Mouse (Mus musculus): Measurements from ENCODE around the gene Itpka. TPM values are rescaled to one million over a fixed set of nuclear protein-coding genes. Genes with fewer than 3 reads are reported as not detected.

Itpka gene
- polyA plus RNA-seq, 1 experiment from 2014 or later = 0.34 TPM

DNA sequence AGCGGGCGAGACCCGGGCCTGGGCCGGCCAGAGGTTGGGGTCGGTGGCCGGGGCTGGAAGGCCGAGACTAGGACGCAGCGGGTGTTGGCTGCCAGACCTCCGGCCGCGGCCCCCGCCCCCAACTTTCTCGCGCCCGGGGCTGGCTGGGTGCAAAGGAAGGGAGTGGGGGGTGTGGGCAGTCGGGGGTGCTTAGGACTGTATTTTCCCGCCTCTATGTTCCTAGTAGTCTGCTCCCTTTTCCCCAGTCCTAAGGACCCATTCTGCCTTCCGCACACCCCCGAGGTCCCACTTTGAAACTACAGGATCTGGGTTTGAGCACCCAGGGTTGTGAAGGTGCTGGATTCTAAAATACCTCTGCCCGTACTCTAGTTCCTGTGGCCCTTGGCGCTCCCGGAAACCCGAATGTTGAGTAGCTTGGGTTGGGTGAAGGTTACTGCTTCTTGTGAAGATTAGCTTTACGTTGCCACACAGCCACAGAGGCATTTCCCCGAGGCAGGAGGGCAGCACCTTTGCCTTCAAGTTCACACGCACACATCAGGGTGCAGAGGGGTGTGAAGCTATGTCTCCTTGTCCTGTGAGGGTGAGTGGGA, 57.9 kb downstream of the Itpka start:
- WGBS = under 1% methylated on average over 27 of the region's 27 CpGs
- H3K9me3 ChIP-seq = no peaks in the 10 kb centered on the region
- peak overlapping the region; percentile 100 for H3K4me2 ChIP-seq (replicated peaks)
- peaks cover 25% of the 10 kb centered on the region for H3K27me3 ChIP-seq (replicated peaks)
- H3K27ac ChIP-seq = 0 out of 2 replicates have a peak overlapping the region, but pooled peaks have one; percentile 10
- H3K9ac ChIP-seq = peak overlapping the region; percentile 93
- peaks cover 49% of the 10 kb centered on the region for H3K4me1 ChIP-seq
- H3K4me3 ChIP-seq = peak overlapping the region; percentile 91
- H3K36me3 ChIP-seq = no peaks in the 10 kb centered on the region; the same call in 1 of the 2 replicates
- peak; percentile 2; the same call in 1 of the 2 replicates for ATAC-seq (ENCODE audit: low FRiP score, low read depth)

Other genes starting within 250 kb of the Itpka start
- gene Exd1, start 194.7 kb upstream of the Itpka start, polyA plus RNA-seq (2016; fragmentation: Nextera tagmentation; extraction: Ambion mirVana) = 0.61 and 0.70 TPM in 2 replicates
- 62.3 and 68.2 TPM in 2 replicates for gene Chp1, start 194.6 kb upstream of the Itpka start, polyA plus RNA-seq (2016; fragmentation: Nextera tagmentation; extraction: Ambion mirVana)
- gene Nusap1, start 124.0 kb upstream of the Itpka start, polyA plus RNA-seq (2016; fragmentation: Nextera tagmentation; extraction: Ambion mirVana) = 54.9 and 55.5 TPM in 2 replicates
- 19.4 and 19.9 TPM in 2 replicates for gene Oip5, start 123.9 kb upstream of the Itpka start, polyA plus RNA-seq (2016; fragmentation: Nextera tagmentation; extraction: Ambion mirVana)
- gene Ndufaf1, start 79.5 kb upstream of the Itpka start, polyA plus RNA-seq (2016; fragmentation: Nextera tagmentation; extraction: Ambion mirVana) = 37.1 and 39.0 TPM in 2 replicates
- 70.9 and 76.2 TPM in 2 replicates for gene Rtf1, start 67.3 kb upstream of the Itpka start, polyA plus RNA-seq (2016; fragmentation: Nextera tagmentation; extraction: Ambion mirVana)
- gene Ltk, start 18.1 kb downstream of the Itpka start, polyA plus RNA-seq (2016; fragmentation: Nextera tagmentation; extraction: Ambion mirVana) = 0.26 and 0.61 TPM in 2 replicates
- 28.8 and 29.4 TPM in 2 replicates for gene Rpap1, start 45.2 kb downstream of the Itpka start, polyA plus RNA-seq (2016; fragmentation: Nextera tagmentation; extraction: Ambion mirVana)
- 20.7 and 21.0 TPM in 2 replicates for gene Tyro3, start 55.4 kb downstream of the Itpka start, polyA plus RNA-seq (2016; fragmentation: Nextera tagmentation; extraction: Ambion mirVana)
- gene Mga, start 154.9 kb downstream of the Itpka start, polyA plus RNA-seq (2016; fragmentation: Nextera tagmentation; extraction: Ambion mirVana) = 27.2 and 31.1 TPM in 2 replicates
- 3.2 and 4.6 TPM in 2 replicates for gene Mapkbp1, start 230.4 kb downstream of the Itpka start, polyA plus RNA-seq (2016; fragmentation: Nextera tagmentation; extraction: Ambion mirVana)